Mouse (Mus musculus): ENCODE data around the gene Aldh4a1.

The Aldh4a1 gene

DNA sequence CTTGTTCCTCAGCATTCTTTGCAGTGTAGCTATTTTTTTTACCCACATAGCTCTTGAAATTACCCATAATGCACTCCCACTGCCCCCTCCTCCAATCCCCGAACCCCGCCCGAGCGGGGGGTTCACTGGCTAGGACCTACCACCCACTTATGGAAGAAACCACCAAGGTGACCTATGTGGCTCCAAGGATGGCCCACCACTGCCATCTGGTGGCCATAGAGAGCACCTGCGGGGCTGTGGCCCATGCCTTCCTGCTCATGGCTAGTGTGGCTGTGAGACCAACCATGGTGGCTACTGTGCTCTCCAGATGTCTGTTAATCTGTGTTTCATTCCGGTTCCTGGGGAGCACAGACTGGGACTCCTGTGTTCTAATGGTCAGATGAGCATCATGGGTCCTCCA is 47.2 kb downstream of the Aldh4a1 start:
- DNase-seq (ENCODE audit: low read depth, low spot score), result peak; percentile 88

DNA sequence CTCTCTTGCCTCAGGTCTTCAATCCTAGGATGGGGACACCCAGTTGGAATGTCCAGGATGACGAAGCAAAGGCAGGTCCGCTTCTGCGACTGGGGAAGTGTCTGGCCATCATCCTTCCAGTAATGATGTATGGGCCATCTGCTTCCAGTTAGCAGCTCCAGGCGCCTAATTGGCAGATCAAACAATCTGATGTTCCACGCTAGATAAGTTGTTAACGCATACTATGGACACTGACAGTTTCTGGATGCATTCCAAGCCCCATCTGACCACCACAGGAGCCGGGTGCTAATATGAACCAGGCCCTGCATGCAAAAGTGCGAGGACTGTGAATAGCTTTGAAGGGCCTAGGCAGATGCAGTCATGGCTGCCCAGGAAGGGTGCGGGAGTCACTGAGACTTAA is 53.0 kb downstream of the Aldh4a1 start:
- DNase-seq (ENCODE audit: low read depth, low spot score), result no peak

DNA sequence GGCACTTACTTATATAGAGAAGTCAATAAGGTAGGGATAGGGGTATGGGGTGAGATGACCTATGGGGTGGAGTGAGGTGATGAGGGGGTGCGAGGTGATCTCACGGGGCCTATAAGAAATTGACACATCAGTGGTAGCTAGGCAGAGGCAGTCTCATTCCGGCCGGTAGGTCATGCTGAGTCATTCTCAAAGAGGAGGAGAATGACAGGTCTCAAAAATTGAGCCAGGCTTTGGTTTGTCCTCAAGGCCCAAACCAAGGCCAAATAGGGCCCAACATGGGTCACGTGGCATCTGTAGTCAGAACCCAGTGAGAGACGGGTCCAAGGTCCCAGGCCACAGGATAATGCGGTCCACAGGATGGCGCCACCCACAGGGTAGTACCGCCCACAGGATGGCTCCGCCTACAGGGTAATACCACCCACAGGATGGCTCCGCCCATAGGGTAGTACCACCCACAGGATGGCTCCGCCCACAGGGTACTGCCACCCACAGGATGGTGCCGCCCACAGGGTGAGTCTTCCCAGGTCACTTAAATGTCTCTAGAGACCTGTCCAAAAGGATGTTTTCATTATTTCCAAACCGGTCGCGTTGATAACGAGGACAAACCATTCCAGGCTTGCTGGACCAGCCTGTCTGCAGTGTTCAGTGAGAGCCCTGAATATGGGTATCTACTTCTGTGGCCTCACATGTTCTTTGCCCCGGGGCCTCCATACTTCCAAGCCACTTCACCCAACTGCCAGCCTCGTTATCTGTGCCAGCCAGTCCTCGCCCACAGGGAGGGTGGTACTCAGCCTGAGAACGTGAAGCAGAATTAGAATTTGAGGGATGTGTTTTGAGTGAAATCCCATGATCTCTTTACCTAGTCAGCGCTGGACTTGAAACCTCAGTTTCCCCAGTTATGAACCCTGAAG is 61.3 kb downstream of the Aldh4a1 start:
- DNase-seq (ENCODE audit: low read depth, low spot score), result peak; percentile 88

DNA sequence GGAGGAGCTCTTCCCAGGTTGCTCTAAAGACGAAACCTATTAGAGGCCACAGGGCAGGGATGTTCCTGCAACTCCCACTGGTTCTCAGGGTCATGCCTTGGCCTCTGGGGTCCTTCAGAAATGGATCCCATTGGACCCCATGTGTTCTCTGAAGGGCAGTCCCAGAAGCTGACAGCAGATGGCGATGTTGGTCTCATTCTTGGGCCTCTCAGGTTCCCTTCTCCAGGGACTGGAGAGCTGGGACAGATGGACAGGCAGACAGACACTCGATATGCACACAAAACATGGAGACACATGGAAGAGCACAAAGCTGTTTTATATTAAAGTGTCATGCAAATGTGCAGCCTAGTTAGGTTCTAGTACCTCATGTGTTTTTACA is 62.0 kb downstream of the Aldh4a1 start:
- DNase-seq (ENCODE audit: low read depth, low spot score), result peak; percentile 81

DNA sequence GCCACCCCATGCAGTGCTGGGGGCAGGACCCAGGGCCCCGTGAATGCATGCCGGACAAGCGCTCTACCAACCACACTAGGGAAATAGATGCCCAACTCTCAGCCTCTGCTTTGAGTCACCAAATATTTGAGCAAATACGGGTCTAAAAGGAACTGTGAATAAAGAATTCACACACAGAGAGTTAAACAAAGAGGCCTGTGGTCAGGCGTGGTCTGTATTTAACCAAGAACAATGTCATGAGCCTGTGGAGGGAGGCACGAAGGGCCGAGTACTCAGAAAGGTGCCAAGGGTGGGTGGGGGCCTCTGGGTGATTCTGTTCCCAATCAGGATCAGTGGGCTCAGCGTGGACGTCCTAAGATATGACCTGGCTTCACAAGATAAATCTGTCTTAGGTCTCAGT is 65.4 kb downstream of the Aldh4a1 start:
- peak; percentile 35 for DNase-seq (ENCODE audit: low read depth, low spot score)

DNA sequence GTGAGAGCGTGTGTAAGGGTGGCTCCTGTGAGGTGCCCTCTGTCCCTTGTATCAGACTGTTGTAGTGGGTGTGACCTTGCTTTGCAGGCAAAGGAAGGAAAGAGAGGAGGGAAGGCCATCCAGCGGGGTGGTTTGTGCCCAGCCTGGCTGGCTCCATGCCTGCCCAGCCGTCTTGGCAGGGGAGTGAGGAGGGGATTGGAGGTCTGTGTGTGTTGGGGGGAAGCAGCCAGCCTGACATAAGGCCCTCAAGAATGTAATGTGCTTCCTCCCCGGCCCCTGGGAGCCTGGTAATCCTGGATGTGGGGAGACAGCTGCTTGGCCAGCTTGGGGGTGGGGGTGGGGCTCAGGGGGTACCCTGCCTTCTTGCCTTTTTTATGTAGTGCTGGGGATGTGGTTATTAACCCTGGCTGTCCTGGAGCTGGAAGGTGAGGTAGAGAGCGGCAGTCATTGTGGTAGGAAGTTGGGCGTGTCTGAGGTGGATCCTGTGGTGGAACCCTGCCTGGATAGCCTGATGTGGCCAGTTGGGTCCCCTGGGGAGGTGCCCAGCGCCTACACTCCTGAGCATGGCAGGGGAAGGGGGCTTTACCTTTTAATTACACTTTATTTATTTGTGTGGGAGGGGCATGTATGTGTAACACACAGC is 67.1 kb downstream of the Aldh4a1 start:
- no peak for DNase-seq (ENCODE audit: low read depth, low spot score)

DNA sequence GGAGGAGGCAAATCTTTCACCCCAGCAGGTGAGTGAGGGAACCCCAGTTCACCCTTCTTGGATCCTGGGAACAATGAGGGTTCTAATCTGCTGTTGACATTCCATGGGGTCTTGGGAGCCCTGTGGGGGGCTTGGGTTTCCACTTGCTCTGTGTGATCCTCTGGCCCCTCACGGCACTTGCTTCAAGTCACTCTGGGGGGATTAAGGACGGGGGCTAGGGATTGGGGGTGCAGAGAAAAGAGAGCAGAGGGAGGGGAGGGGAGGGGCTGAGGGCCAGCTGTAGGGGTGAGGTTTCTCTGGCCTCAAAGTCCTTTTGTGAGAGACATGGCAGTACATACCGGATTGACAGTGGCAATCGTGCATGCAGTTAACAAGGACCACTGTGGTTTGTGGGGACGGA is 70.6 kb downstream of the Aldh4a1 start:
- no peak for DNase-seq (ENCODE audit: low read depth, low spot score)

DNA sequence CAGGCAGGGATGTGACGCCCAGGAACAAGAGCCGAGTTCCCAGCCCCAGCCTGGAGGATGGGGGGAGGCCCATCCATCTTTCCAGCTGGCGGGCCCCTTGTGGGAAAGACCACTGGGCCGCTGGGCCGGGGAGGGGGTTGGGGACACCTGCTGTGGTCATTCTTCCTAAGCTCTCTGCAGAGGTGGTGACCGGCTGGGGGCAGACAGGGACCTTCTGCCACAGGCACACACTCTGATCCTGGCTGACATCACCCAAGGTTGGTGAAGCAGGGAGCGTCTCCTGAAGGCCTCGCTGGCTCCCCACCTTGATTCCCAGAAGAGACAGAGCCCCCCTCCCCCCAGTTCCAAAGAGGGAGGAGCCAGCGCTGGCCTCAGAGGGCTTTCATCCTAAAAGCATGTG is 75.1 kb downstream of the Aldh4a1 start:
- DNase-seq (ENCODE audit: low read depth, low spot score), result no peak

DNA sequence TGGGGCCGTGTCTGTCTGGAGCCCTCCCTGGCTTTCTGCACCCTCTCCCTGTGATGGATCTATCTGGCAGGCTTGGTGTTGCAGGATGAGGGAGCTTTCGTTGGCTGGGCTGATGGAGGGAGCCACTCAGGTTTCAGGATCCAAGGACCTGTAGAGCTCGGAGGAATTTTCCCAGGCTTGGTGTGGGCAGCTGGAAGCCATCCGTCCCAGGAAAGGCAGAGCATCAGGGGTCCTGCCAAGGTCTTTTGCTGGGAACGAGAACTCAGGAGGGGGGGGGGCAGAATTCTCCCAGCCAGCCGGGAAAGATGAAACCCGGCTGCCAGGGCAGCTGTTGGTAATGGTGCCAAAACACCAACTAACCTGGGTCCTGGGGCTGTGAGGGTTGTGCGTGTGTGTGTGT is 75.9 kb downstream of the Aldh4a1 start:
- no peak for DNase-seq (ENCODE audit: low read depth, low spot score)

All from ZHBTc4 (cell line).